Mouse (Mus musculus) heart, embryonic 12.5 days (tissue): Measurements from ENCODE around the gene Prr15. TPM values are rescaled to one million over a fixed set of nuclear protein-coding genes. Genes with fewer than 3 reads are reported as not detected.

Source experiments
- ATAC-seq: fragments of 200-750 bp; cut with Nextera tagmentation; 2 replicates; pipeline ENCODE4 v1.8.0; 2017; ENCODE audit warnings: moderate TSS enrichment, moderate library complexity; ENCODE audit not compliant: insufficient number of reproducible peaks, low FRiP score
- H3K27ac ChIP-seq: fragments of 300-500 bp; sonication (generic); 2 replicates; pipeline ENCODE4 v1.5.1; 2016; ENCODE audit warnings: mild to moderate bottlenecking, moderate library complexity; ENCODE audit not compliant: poor library complexity, severe bottlenecking
- H3K27me3 ChIP-seq: fragments of 300-500 bp; sonication (generic); replicated peaks from 2 replicates; pipeline ENCODE4 v1.6.1; 2016; ENCODE audit warnings: mild to moderate bottlenecking, moderate library complexity
- H3K36me3 ChIP-seq: fragments of 300-500 bp; sonication (generic); 2 replicates; pipeline ENCODE4 v1.6.1; 2016; ENCODE audit warnings: mild to moderate bottlenecking, moderate library complexity
- H3K4me1 ChIP-seq: fragments of 300-500 bp; sonication (generic); replicated peaks from 2 replicates; pipeline ENCODE4 v1.6.1; 2016; ENCODE audit warnings: mild to moderate bottlenecking
- H3K4me2 ChIP-seq: fragments of 300-500 bp; sonication (generic); 2 replicates; pipeline ENCODE4 v1.6.1; 2016; ENCODE audit warnings: mild to moderate bottlenecking, moderate library complexity
- H3K4me3 ChIP-seq: fragments of 300-500 bp; sonication (generic); 2 replicates; pipeline ENCODE4 v1.5.1; 2016; ENCODE audit warnings: mild to moderate bottlenecking
- H3K9ac ChIP-seq: fragments of 300-500 bp; sonication (generic); 2 replicates; pipeline ENCODE4 v1.6.1; 2016; ENCODE audit warnings: mild to moderate bottlenecking, moderate library complexity
- H3K9me3 ChIP-seq: fragments of 300-500 bp; sonication (generic); replicated peaks from 2 replicates; pipeline ENCODE4 v1.6.1; 2016; ENCODE audit warnings: mild to moderate bottlenecking, moderate library complexity
- WGBS: fragments of 180-500 bp; shearing (Covaris S2); methylation state at CpG from one replicate; pipeline ENCODE4 v1.1.7; 2016; 5-methylcytosine and 5-hydroxymethylcytosine counted together
- polyA plus RNA-seq: library from polyadenylated mRNA; unstranded; fragments of >200 nt; fragmentation: Nextera tagmentation; extraction: Ambion mirVana; gene quantifications from 2 replicates; pipeline ENCODE4 v1.2.1, GENCODE M21; 2016

Gene Prr15
- polyA plus RNA-seq = 13.7 and 14.2 TPM in 2 replicates

DNA sequence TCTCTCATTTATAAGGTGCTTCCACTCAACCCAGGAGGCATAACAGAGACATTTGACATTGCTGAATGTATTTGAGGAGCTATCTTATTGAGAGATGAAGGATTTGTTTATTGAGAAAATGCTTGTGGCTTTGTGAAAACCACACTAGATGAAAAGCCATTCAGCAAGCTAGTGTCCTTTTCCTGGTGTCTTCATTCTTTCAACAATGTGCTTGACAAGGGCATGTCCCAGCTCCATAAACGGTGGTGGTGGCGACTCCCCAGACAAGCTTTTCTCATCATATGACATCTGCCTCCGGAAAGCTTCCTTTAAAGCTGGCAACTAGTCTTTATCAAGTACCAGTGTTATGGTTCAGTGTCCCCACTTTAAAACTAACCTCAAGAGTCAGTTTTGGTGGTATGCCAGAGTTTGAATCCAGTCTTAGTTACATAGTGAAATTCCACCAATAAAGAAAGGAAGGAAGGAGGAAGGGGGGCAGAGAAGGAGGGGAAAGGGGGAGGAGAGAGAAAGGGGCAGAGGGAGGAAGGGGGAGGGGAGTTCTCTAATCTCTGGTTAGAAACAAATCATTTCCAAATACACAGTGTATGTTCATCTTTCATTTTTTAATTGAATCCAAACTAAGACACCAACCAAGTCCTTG lies at the start of gene Prr15:
TSS of gene Prr15 (plus strand) at position 590 of the 640 bp plus-strand sequence.
- H3K9ac ChIP-seq = peak within 1 kb of the TSS; percentile 85
- peaks cover 26% of the 10 kb centered on the region for H3K27me3 ChIP-seq
- H3K27ac ChIP-seq = peak within 1 kb of the TSS; percentile 85

GRCm38 (mm10) chr6:54277234-54277633 lies 48.4 kb upstream of the Prr15 start:
- WGBS = 80% methylated on average over 4 of the region's 4 CpGs
- no peaks in the 10 kb centered on the region for H3K36me3 ChIP-seq
- ATAC-seq = no peak
- H3K27me3 ChIP-seq = no peaks in the 10 kb centered on the region
- no peak overlapping the region for H3K9ac ChIP-seq
- no peak overlapping the region for H3K4me2 ChIP-seq
- H3K4me3 ChIP-seq = no peak overlapping the region
- H3K27ac ChIP-seq = no peak overlapping the region
- peaks cover 37% of the 10 kb centered on the region for H3K4me1 ChIP-seq
- H3K9me3 ChIP-seq = no peaks in the 10 kb centered on the region

More for the DNA sequence above, at the start of gene Prr15:
- Histone ChIP-seq H3K9me3 (no peaks in the 10 kb centered on the region), H3K36me3 (no peaks in the 10 kb centered on the region), H3K4me1 (peaks cover 16% of the 10 kb centered on the region; the same call in 1 of the 2 replicates), H3K4me3 (peak within 1 kb of the TSS; percentile 71), H3K4me2 (peak within 1 kb of the TSS; percentile 100)
- 45% methylated on average over 3 of the region's 3 CpGs for WGBS
- ATAC-seq = no peak

DNA sequence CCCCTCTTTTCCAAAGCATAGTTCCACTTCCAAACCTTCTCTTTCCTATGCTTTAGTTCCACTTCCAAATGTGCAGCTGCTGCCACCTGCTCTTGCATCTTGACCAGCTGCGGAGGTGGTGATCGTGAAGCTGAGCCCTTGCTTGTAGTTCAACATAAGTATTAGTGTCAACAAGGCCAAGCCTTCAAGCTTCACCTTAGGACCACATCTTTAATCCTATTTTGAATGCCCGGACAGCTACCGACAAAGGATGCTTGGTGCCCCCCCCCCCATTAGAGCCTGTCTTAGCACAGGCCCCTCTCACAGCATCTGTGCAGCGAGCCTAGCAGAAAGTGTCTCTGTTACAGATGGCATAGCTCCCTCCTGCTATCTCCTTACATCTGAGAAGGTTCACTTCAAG lies 47.8 kb upstream of the Prr15 start:
- Histone ChIP-seq H3K9ac (no peak overlapping the region), H3K4me1 (peaks cover 31% of the 10 kb centered on the region), H3K27me3 (no peaks in the 10 kb centered on the region), H3K4me3 (no peak overlapping the region), H3K27ac (peak overlapping the region; percentile 73; the same call in 1 of the 2 replicates), H3K36me3 (no peaks in the 10 kb centered on the region), H3K4me2 (no peak overlapping the region), H3K9me3 (no peaks in the 10 kb centered on the region)
- ATAC-seq = no peak
- 59% methylated on average over 5 of the region's 5 CpGs for WGBS

GRCm38 (mm10) chr6:54278613-54279012 lies 47.0 kb upstream of the Prr15 start:
- no peak for ATAC-seq
- Histone ChIP-seq H3K4me3 (no peak overlapping the region), H3K4me1 (peaks cover 23% of the 10 kb centered on the region), H3K9ac (no peak overlapping the region), H3K27ac (peak overlapping the region; percentile 73), H3K9me3 (no peaks in the 10 kb centered on the region), H3K27me3 (no peaks in the 10 kb centered on the region), H3K4me2 (no peak overlapping the region), H3K36me3 (no peaks in the 10 kb centered on the region)
- WGBS = 54% methylated on average over 2 of the region's 2 CpGs

GRCm38 (mm10) chr6:54279391-54279790 lies 46.2 kb upstream of the Prr15 start:
- no peaks in the 10 kb centered on the region for H3K36me3 ChIP-seq
- peak overlapping the region; percentile 58 for H3K27ac ChIP-seq
- peak; percentile 84 for ATAC-seq
- H3K9me3 ChIP-seq = no peaks in the 10 kb centered on the region
- WGBS = 33% methylated on average over 11 of the region's 11 CpGs
- H3K4me2 ChIP-seq = no peak overlapping the region
- H3K27me3 ChIP-seq = no peaks in the 10 kb centered on the region
- peaks cover 21% of the 10 kb centered on the region for H3K4me1 ChIP-seq
- H3K9ac ChIP-seq = no peak overlapping the region
- no peak overlapping the region for H3K4me3 ChIP-seq

GRCm38 (mm10) chr6:54280248-54280647 lies 45.4 kb upstream of the Prr15 start:
- Histone ChIP-seq H3K9me3 (no peaks in the 10 kb centered on the region), H3K36me3 (no peaks in the 10 kb centered on the region)
- 69% methylated on average over 6 of the region's 6 CpGs for WGBS

DNA sequence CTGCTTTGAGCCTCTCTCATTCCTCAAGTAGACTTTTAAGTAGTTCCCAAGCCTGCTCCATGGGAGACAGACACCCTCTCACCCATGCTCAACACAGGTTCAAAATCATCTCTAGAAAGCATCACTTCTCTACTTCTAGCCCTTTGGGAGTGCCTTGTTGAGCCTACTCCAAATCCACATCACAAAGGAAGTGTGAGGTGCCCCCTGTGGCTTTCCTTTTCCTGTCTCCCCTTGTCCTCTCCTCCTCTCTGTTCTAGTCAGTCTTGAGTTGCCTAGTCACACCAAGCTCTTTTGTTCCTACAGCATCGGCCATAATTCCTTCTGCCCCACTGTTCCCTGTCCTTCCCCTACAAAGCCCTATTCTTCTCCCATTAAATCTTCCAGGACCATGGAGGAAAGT lies 42.3 kb upstream of the Prr15 start:
- H3K36me3 ChIP-seq = no peaks in the 10 kb centered on the region
- peaks cover 13% of the 10 kb centered on the region for H3K4me1 ChIP-seq
- no peak for ATAC-seq
- no peak overlapping the region for H3K4me3 ChIP-seq
- H3K9me3 ChIP-seq = no peaks in the 10 kb centered on the region
- H3K27me3 ChIP-seq = no peaks in the 10 kb centered on the region
- H3K4me2 ChIP-seq = no peak overlapping the region
- 41% methylated on average over 1 of the region's 1 CpGs for WGBS
- no peak overlapping the region for H3K9ac ChIP-seq
- H3K27ac ChIP-seq = no peak overlapping the region

More at GRCm38 (mm10) chr6:54280248-54280647, 45.4 kb upstream of the Prr15 start:
- Histone ChIP-seq H3K27ac (peak overlapping the region; percentile 58; the same call in 1 of the 2 replicates), H3K27me3 (no peaks in the 10 kb centered on the region), H3K4me1 (peaks cover 20% of the 10 kb centered on the region), H3K9ac (no peak overlapping the region), H3K4me2 (no peak overlapping the region), H3K4me3 (no peak overlapping the region)
- ATAC-seq = no peak

- H3K27me3 ChIP-seq = no peaks in the 10 kb centered on the region
- 66% methylated on average over 12 of the region's 12 CpGs for WGBS
Measured at GRCm38 (mm10) chr6:54284167-54284711, 41.4 kb upstream of the Prr15 start.

GRCm38 (mm10) chr6:54286813-54287212 lies 38.8 kb upstream of the Prr15 start:
- Histone ChIP-seq H3K27ac (no peak overlapping the region), H3K9me3 (no peaks in the 10 kb centered on the region), H3K4me2 (no peak overlapping the region), H3K36me3 (no peaks in the 10 kb centered on the region), H3K4me3 (no peak overlapping the region), H3K9ac (no peak overlapping the region), H3K27me3 (no peaks in the 10 kb centered on the region), H3K4me1 (peaks cover 11% of the 10 kb centered on the region)
- ATAC-seq = no peak
- WGBS = 79% methylated on average over 5 of the region's 5 CpGs

More at GRCm38 (mm10) chr6:54284167-54284711, 41.4 kb upstream of the Prr15 start:
- Histone ChIP-seq H3K9me3 (no peaks in the 10 kb centered on the region), H3K9ac (no peak overlapping the region), H3K4me2 (no peak overlapping the region), H3K4me1 (peaks cover 7% of the 10 kb centered on the region), H3K36me3 (no peaks in the 10 kb centered on the region), H3K4me3 (no peak overlapping the region), H3K27ac (no peak overlapping the region)
- no peak for ATAC-seq

DNA sequence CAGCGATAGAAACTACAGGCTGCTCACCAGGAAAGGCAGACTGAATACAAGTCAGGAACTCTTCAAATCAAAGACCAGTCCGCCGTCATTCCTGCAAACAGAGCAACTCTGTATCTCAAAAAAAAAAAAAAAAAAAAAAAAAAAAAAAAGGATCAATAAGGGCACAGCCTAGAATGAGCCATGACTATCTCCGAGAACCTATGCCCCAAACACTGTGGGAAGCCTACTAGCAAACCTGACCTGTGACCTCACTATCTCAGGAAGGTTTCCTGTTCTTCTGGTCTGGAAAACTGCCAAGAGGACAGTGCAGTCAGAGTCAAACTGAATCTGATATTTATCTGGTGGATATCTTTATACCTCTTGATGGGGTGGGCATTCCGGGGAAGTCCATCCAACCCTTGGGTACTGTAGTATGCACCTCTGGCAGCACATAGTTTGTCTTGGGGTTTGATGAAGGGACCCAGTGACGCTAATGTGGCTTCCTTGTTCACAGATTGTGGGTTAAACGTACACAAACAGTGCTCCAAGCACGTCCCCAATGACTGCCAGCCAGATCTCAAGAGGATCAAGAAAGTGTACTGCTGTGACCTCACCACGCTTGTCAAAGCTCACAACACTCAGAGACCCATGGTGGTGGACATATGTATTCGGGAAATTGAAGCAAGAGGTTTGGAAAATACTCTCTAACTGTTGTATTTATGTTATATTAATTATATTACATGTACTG lies 35.7 kb upstream of the Prr15 start:
- H3K9me3 ChIP-seq = no peaks in the 10 kb centered on the region
- H3K27ac ChIP-seq = no peak overlapping the region
- H3K27me3 ChIP-seq = no peaks in the 10 kb centered on the region
- no peaks in the 10 kb centered on the region for H3K36me3 ChIP-seq
- WGBS = 58% methylated on average over 10 of the region's 10 CpGs
- no peak overlapping the region for H3K9ac ChIP-seq
- no peak for ATAC-seq
- H3K4me2 ChIP-seq = no peak overlapping the region
- peaks cover 7% of the 10 kb centered on the region; the same call in 1 of the 2 replicates for H3K4me1 ChIP-seq
- no peak overlapping the region for H3K4me3 ChIP-seq

GRCm38 (mm10) chr6:54297231-54297630 lies 28.4 kb upstream of the Prr15 start:
- 67% methylated on average over 2 of the region's 2 CpGs for WGBS
- no peak overlapping the region for H3K9ac ChIP-seq
- H3K27ac ChIP-seq = peak overlapping the region; percentile 29; the same call in 1 of the 2 replicates
- H3K4me1 ChIP-seq = no peaks in the 10 kb centered on the region
- no peaks in the 10 kb centered on the region for H3K27me3 ChIP-seq
- no peaks in the 10 kb centered on the region for H3K36me3 ChIP-seq
- H3K9me3 ChIP-seq = no peaks in the 10 kb centered on the region
- no peak overlapping the region for H3K4me3 ChIP-seq
- no peak for ATAC-seq
- H3K4me2 ChIP-seq = no peak overlapping the region
